Mouse (Mus musculus): Measurements from ENCODE around the gene Igf2bp3.

The Igf2bp3 gene

GRCm38 (mm10) chr6:49073304-49074116 lies 141.2 kb downstream of the Igf2bp3 start, which contains the start of gene Malsu1:
Gene Malsu1, plus strand, starts transcription at chr6:49073795.
- peak; percentile 96 to 98 for DNase-seq (ENCODE audit: low spot score in 2 of 2)

DNA sequence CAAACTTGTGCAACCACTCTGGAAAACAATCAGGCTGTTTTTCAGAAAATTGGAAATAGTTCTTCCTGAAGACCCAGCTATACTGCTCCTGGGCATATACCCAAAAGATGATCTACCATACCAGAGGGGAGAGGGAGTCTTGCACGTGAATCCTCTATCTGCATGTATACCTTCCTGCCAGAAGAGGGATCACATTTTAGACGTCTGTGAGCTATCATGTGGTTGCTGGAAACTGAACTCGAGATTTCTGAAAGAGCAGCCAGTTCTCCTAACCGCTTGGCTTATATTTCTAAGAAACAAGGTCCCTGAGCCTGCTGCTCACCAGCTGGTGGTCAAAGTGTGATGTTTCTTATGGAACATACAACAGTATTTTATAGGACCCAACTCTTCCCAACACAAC lies 146.4 kb downstream of the Igf2bp3 start:
- no peak for DNase-seq (ENCODE audit: low spot score in 2 of 2)

DNA sequence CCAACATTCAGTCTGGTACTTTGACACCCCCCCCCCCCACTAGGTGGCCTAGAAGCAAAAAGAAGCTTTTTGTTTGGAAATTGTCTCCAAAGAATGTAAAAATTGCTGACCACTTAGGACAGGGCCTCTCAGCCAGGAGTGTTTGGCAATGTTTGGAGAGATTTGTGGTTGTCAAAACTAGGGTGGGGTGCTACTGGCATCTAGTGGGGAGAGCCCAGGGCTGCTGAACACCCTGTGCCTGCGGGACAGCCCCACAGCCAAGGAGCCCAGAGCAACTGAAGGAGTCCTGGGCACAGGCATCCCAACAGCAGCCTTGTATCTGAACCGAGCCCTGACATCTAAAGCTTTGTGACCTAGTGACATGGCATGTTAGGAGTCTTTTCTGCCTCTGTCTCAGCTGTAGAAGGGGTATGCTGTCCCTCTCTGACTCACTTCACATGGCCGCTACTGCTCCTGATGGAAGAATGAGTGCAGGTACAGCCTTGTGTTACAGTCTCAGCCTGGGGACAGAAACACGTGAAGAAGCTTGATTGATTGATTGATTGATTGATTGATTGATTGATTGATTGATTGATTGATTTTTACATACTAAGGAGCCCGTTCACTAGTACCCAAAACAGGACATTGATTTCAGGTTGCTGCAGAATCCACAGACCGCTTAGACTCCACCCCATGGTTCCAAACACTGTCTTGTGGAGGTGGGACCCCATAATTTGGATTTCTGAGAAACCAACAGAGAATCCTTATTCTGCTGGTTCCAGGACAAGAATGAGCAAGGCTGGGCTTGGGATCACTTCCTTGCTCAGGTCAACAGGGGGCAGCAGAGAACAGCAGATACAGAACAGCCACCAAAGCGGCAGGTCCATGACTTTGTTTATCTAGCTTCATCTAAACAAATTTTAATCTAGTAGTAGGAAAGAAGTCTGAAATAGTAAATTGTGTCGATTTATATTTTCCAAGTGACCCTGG lies 157.4 kb downstream of the Igf2bp3 start:
- DNase-seq (ENCODE audit: low spot score in 2 of 2): peak; percentile 65 to 83

- no peak for DNase-seq (ENCODE audit: low spot score in 2 of 2)
These were observed 158.7 kb downstream of the Igf2bp3 start for GRCm38 (mm10) chr6:49056009-49056408.

DNA sequence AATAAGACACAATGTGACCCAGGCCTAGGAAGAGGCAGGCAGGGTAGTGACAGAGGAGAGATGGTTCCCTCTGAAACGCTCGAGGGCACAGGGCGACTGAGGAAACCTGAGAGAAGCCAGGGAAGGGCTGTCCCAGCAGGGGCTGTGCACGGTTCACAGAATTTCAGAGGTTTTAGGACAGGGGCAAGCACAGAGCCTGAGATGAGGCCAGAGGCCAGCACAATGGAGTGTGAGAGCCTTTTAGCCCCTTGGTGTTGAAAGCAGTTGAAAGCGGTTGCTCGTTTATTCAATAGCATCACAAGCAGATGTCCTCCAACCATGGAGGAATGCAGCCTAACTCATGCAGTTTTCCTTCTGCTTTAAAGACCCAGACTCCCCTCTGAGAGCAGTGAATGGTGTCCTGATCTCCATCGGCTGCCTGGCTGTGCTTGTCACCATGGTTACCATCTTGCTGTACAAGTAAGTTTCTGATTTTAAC lies 159.5 kb downstream of the Igf2bp3 start:
- DNase-seq (ENCODE audit: low spot score in 2 of 2): peak in 1 of 2 experiments; percentile 13

- no peak for DNase-seq (ENCODE audit: low spot score in 2 of 2)
These were observed 162.6 kb downstream of the Igf2bp3 start for GRCm38 (mm10) chr6:49052191-49052590.

DNA sequence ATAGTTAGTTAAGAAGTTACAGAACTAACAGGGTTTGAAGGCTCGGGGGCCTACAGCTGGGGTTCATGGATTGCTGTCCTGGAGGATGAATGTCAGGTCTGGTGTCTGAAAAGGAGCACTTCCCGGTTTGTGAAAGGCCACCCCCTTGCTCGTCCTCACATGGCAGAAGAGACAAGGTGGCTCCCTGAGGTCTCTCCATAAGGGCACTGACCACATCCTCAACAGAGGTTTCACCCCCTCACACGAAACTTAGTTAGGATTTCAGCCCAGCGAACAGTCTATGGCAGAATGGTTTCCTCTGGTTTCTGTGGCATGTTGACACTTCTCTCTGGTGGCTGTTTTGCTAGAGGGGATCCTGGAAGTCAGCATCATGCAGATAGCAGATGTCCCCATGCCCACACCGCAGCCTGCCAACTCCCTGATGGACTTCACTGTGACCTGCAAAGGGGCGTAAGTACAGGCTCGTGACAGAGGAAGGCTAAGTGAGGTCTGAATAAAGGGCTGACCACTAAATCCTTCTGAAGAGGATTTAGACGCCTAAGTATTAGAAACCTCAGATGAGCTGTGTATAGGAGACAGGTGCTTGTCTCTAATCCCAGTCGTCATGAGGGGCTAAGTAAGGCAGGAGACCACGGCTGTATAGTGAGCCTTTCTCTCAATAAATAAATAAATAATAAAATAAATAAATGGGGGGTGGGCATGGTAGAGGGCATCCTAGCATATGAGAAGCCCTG lies 163.9 kb downstream of the Igf2bp3 start:
- DNase-seq (ENCODE audit: low spot score in 2 of 2): no peak

- DNase-seq (ENCODE audit: low spot score in 2 of 2): no peak
These were observed 166.4 kb downstream of the Igf2bp3 start for GRCm38 (mm10) chr6:49048395-49048794.

DNA sequence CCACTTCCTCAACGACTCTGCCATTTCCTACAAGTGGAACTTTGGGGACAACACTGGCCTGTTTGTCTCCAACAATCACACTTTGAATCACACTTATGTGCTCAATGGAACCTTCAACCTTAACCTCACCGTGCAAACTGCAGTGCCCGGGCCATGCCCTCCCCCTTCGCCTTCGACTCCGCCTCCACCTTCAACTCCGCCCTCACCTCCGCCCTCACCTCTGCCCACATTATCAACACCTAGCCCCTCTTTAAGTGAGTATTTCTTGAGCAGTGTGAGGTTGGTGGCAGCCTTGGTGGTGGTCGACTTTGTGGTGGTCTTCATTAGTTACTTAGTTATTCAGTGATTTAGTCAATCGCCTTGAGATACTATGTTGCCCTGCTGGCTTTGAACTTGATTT lies 166.9 kb downstream of the Igf2bp3 start:
- no peak for DNase-seq (ENCODE audit: low spot score in 2 of 2)

GRCm38 (mm10) chr6:49046976-49047375 lies 167.8 kb downstream of the Igf2bp3 start:
- no peak for DNase-seq (ENCODE audit: low spot score in 2 of 2)

DNA sequence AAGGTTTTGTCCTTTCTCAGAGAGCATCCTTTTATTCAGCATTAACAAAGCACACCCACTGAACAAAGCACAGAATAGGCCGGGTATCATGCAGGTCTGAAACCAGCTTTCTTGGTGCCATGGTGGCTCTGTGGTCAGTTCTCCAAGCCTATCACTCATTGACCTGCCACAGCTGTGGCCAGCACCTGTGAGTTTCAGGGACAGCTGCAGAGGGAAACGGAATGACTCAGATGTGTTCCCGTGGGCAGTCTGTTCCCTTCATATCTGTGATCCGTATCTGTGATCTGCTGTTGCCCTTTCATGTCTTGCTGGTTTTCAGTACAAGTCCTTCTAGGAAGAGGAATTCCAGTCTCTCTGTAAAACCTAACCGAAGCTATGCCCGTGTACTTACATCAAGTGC lies 168.3 kb downstream of the Igf2bp3 start:
- DNase-seq (ENCODE audit: low spot score in 2 of 2): no peak

DNA sequence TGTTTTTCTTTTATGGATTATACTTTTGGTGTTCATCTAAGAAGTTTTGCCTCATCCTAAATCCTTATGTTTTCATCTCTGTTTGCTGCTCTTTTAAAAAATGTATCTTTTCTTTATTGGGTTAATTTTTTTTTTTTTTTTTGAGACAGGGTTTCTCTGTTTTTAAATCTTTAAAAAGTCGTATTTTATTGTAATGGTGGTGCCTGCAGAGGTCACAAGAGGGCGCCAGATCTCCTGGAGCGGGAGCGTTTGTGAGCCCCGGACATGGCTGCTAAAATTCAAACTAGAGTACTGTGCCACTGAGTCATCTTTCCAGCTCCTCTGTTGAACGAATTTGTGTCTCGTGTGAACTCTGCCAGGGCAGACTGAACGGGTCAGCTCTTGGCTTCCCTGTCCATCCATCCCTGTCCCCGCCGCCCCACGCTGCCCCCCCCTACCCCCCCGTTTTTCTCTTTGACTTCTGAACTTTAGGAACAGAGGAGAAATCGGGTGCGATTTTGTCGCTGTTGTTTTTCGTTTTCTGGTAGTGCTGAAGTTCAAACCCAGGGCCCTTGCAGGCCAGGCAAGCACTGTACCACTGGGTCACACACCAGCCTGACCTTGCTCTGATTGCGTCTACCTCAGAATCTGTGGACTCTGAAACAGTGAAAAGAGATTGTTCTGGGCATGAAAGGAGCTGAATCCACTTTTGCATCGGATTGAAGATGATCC lies 175.1 kb downstream of the Igf2bp3 start:
- DNase-seq (ENCODE audit: low spot score in 2 of 2): peak; percentile 64 to 80

DNA sequence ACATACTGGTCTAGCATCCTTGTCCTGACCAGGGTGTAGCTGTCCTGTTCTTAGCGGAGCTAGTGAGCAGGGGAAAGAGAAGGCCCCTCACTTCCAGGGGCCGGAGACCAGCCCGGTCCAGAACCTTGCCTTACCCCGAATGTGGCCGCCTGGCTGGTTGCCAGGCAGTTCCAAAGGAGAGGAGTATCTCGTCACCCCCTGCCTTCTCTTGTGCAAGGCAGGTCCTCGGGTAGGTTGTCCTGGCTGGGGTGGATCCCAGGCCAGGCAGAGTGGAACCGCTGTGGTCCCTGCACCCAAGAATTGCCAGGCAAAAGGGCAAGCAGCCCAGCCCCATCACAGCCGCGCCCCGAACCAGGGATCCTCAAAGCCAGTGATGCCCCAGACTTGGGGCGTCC lies 177.5 kb downstream of the Igf2bp3 start:
- DNase-seq (ENCODE audit: low spot score in 2 of 2): no peak

GRCm38 (mm10) chr6:49036275-49037267 lies 178.2 kb downstream of the Igf2bp3 start, which contains the start of gene Gpnmb:
Gene Gpnmb, plus strand, starts transcription at chr6:49036546.
- DNase-seq (ENCODE audit: low spot score in 2 of 2): no peak

All from right cerebral cortex, adult 2 months (tissue).